Mouse (Mus musculus) embryonic facial prominence, embryonic 13.5 days (tissue): ENCODE measurements around the gene Scrn2. TPM values are rescaled to one million over a fixed set of nuclear protein-coding genes. Genes with fewer than 3 reads are reported as not detected.
A peak's percentile ranks its signal among the peaks of the same experiment; 100 is the strongest.

Source experiments
- ATAC-seq: fragments of 200-750 bp; cut with Nextera tagmentation; 2 replicates; pipeline ENCODE4 v1.8.0; 2017; ENCODE audit warnings: low read depth; ENCODE audit not compliant: insufficient number of reproducible peaks, insufficient read depth, low FRiP score, low TSS enrichment
- H3K27ac ChIP-seq: fragments of 300-500 bp; sonication (generic); 2 replicates; pipeline ENCODE4 v1.5.1; 2015; ENCODE audit warnings: moderate library complexity, mild to moderate bottlenecking, inconsistent platforms
- H3K27me3 ChIP-seq: fragments of 300-500 bp; sonication (generic); 2 replicates; pipeline ENCODE4 v1.6.1; 2015; ENCODE audit warnings: mild to moderate bottlenecking, inconsistent platforms
- H3K36me3 ChIP-seq: fragments of 300-500 bp; sonication (generic); 2 replicates; pipeline ENCODE4 v1.6.1; 2015; ENCODE audit warnings: mild to moderate bottlenecking, inconsistent platforms
- H3K4me1 ChIP-seq: fragments of 300-500 bp; sonication (generic); 2 replicates; pipeline ENCODE4 v1.6.1; 2015; ENCODE audit warnings: inconsistent platforms
- H3K4me2 ChIP-seq: fragments of 300-500 bp; sonication (generic); 2 replicates; pipeline ENCODE4 v1.6.1; 2015; ENCODE audit warnings: moderate library complexity, mild to moderate bottlenecking, inconsistent platforms
- H3K4me3 ChIP-seq: fragments of 300-500 bp; sonication (generic); 2 replicates; pipeline ENCODE4 v1.5.1; 2015; ENCODE audit warnings: mild to moderate bottlenecking, inconsistent platforms
- H3K9ac ChIP-seq: fragments of 300-500 bp; sonication (generic); 2 replicates; pipeline ENCODE4 v1.6.1; 2015; ENCODE audit warnings: mild to moderate bottlenecking, inconsistent platforms
- H3K9me3 ChIP-seq: fragments of 300-500 bp; sonication (generic); 2 replicates; pipeline ENCODE4 v1.6.1; 2016; ENCODE audit warnings: inconsistent platforms
- WGBS: fragments of 180-500 bp; shearing (Covaris S2); methylation state at CpG from one replicate; pipeline ENCODE4 v1.1.7; 2015; ENCODE audit warnings: mixed read lengths; 5-methylcytosine and 5-hydroxymethylcytosine counted together
- polyA plus RNA-seq: library from polyadenylated mRNA; unstranded; fragments of >200 nt; fragmentation: Nextera tagmentation; extraction: Ambion mirVana; gene quantifications from 2 replicates; pipeline ENCODE4 v1.2.1, GENCODE M21; 2015

The Scrn2 gene
- polyA plus RNA-seq, 1 experiment from 2014 or later, result 30.6 TPM

DNA sequence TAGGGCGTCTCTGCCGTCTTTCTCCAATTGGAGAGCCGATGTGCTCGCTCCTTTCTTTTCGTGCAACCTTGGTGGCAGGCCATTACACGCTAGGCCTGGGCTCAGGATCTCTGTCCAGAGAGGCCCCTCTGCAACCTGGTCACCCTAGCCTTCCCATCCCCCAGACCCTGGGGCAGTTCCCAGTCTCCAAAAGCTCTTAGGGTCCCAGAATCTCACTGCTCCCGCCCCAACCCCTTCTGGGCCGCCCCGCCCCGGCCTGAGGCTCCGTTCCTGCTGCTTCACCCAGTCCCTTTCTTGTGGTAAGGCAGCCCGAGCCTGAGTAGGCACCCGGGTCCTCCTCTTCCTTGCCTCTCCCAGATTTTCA lies 10.4 kb upstream of the Scrn2 start:
- H3K4me2 ChIP-seq, result peak overlapping the region; percentile 63
- H3K9ac ChIP-seq, result peak overlapping the region; percentile 61; the same call in 1 of the 2 replicates
- H3K36me3 ChIP-seq, result no peaks in the 10 kb centered on the region
- peak overlapping the region; percentile 44 for H3K4me3 ChIP-seq
- peaks cover 42% of the 10 kb centered on the region for H3K4me1 ChIP-seq
- H3K27me3 ChIP-seq, result peaks cover 96% of the 10 kb centered on the region
- WGBS, result 3% methylated on average over 13 of the region's 13 CpGs
- no peak overlapping the region for H3K27ac ChIP-seq
- no peaks in the 10 kb centered on the region for H3K9me3 ChIP-seq
- ATAC-seq, result no peak

DNA sequence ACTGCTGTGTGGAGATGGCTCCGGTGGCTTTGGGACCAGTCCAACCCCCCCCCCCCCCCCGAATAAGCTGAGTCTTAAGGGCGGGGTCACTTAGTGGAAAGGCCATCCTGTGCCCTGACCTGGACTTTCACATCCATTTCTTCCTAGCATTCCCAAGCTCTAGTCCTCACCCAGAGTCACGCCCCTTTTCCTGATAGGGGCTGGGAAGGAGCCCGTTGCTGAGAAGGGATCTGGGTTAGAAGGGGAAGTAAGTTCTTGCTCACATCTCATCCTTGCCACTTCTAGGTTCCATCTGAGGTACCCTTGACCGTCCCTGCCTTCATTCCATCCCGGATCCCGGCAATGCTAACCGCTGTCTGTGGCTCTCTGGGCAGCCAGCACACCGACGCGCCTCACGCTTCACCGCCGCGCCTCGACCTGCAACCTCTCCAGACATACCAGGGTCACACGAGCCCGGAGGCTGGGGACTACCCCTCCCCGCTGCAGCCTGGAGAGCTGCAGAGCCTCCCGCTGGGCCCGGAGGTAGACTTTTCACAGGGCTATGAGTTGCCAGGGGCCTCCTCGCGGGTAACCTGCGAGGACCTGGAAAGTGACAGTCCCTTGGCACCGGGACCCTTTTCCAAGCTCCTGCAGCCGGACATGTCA lies 8.5 kb upstream of the Scrn2 start:
- no peak for ATAC-seq
- Histone ChIP-seq H3K27me3 (peaks cover 93% of the 10 kb centered on the region), H3K36me3 (no peaks in the 10 kb centered on the region), H3K9ac (peak overlapping the region; percentile 72; the same call in 1 of the 2 replicates), H3K9me3 (no peaks in the 10 kb centered on the region), H3K4me2 (peak overlapping the region; percentile 80), H3K27ac (no peak overlapping the region), H3K4me1 (peaks cover 56% of the 10 kb centered on the region), H3K4me3 (peak overlapping the region; percentile 59)
- 2% methylated on average over 27 of the region's 27 CpGs for WGBS

DNA sequence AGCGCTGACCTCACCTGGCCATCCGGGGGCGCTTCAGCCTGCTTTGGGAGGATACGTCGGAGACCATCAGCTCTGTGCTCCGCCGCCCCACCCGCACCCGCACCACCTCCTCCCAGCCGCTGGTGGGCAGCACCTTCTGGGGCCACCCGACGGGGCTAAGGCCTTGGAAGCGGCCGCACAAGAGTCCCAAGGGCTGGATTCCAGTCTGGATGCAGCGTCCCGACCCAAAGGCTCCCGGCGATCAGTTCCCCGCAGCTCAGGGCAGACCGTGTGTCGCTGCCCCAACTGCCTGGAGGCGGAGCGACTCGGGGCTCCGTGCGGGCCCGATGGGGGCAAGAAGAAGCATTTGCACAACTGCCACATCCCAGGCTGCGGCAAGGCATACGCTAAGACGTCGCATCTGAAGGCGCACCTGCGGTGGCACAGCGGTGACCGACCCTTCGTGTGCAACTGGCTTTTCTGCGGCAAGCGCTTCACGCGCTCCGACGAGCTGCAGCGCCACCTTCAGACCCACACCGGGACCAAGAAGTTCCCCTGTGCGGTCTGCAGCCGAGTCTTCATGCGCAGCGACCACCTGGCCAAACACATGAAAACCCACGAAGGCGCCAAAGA lies 7.8 kb upstream of the Scrn2 start:
- Histone ChIP-seq H3K9me3 (no peaks in the 10 kb centered on the region), H3K4me3 (peak overlapping the region; percentile 59), H3K36me3 (no peaks in the 10 kb centered on the region), H3K4me2 (peak overlapping the region; percentile 80), H3K4me1 (peaks cover 56% of the 10 kb centered on the region), H3K27ac (no peak overlapping the region), H3K9ac (peak overlapping the region; percentile 72), H3K27me3 (peaks cover 86% of the 10 kb centered on the region)
- under 1% methylated on average over 50 of the region's 50 CpGs for WGBS
- 0 out of 2 replicates have a peak, but pooled peaks have one; percentile 10 for ATAC-seq

DNA sequence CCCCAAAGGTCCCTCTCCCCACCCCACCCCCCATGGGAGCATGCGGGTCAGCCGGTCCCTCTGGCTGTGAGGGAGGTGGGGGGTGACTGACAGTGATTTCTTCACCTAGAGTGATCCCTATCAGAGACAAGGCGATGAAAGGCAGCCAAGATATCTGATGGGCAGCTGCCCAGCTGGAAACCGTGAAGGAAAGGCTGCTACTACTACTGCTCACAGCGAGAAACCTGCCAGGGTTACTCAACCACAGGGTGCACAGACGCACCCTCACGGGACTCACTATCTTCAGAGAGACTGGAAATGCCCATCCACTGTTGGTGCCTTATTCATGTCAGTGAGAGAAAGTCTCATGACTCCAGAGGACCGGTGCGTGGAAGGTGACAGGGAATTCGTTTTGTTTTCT lies 4.8 kb upstream of the Scrn2 start:
- Histone ChIP-seq H3K4me1 (peaks cover 35% of the 10 kb centered on the region), H3K27me3 (peaks cover 58% of the 10 kb centered on the region), H3K9me3 (no peaks in the 10 kb centered on the region), H3K4me3 (no peak overlapping the region), H3K9ac (peak overlapping the region; percentile 71; the same call in 1 of the 2 replicates), H3K4me2 (peak overlapping the region; percentile 63; the same call in 1 of the 2 replicates), H3K36me3 (no peaks in the 10 kb centered on the region), H3K27ac (no peak overlapping the region)
- no peak for ATAC-seq
- WGBS, result 28% methylated on average over 10 of the region's 10 CpGs

DNA sequence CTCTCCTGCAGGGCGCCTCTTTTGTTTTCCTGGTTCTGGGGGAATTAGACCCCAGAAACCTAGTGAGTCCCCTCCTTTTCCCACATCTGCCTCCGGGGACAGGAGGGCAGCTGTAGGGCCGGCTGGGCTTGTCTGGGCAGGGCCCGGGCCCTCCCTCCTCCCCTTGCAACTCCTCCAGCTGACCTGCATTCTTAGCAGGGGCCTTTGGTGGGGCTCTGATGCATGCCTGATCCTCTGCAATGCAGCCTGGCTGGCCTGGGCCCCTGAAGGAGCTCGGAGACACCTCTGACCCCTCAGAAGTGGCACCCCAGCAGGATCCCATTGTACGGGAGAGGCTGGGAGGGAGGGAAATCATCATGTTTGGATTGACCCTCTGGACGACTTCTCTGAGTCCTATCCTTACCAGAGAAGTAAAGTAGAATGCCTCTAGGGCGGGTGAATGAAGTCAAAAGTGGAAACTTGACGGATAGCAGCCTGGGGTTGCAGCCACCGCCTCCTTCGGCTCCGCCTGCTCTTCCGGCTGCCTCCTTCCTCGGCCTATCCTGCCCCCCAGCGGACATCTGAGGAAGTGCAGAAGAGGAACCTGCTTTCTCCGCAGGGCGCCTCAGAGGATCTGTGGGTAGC lies 3.9 kb upstream of the Scrn2 start:
- peaks cover 43% of the 10 kb centered on the region for H3K4me1 ChIP-seq
- 0 out of 2 replicates have a peak, but pooled peaks have one; percentile 40 for ATAC-seq

DNA sequence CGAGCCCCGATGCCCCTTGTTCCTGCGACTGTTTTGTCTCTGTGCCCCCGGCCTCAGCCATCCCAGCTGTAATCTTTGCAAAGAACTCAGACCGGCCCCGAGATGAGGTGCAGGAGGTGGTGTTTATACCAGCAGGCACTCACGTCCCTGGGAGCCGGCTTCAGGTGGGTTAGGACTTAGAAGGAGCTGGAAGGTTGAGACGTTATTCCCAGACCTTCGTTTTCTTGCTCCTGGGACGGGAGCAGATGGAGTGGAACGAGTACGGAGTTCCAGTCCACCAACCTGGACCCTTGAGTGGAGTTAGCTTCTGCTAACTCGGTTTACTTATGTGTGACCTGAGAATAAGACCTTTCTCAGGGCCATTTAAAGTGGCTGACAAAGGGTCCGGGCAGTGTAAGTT lies 688 bp downstream of the Scrn2 start:
- Histone ChIP-seq H3K4me2 (peak overlapping the region; percentile 72), H3K9ac (peak overlapping the region; percentile 82), H3K27me3 (peaks cover 3% of the 10 kb centered on the region; the same call in 1 of the 2 replicates), H3K9me3 (no peaks in the 10 kb centered on the region), H3K4me1 (peaks cover 21% of the 10 kb centered on the region), H3K4me3 (peak overlapping the region; percentile 71), H3K27ac (peak overlapping the region; percentile 82; the same call in 1 of the 2 replicates), H3K36me3 (peaks cover 19% of the 10 kb centered on the region)
- WGBS, result 14% methylated on average over 15 of the region's 15 CpGs
- no peak for ATAC-seq

More for the DNA sequence above, 3.9 kb upstream of the Scrn2 start:
- H3K36me3 ChIP-seq, result no peaks in the 10 kb centered on the region
- peak overlapping the region; percentile 63 for H3K4me2 ChIP-seq
- H3K9me3 ChIP-seq, result no peaks in the 10 kb centered on the region
- H3K27me3 ChIP-seq, result peaks cover 49% of the 10 kb centered on the region
- H3K9ac ChIP-seq, result peak overlapping the region; percentile 71
- peak overlapping the region; percentile 35 for H3K4me3 ChIP-seq
- peak overlapping the region; percentile 74 for H3K27ac ChIP-seq
- 2% methylated on average over 17 of the region's 17 CpGs for WGBS

DNA sequence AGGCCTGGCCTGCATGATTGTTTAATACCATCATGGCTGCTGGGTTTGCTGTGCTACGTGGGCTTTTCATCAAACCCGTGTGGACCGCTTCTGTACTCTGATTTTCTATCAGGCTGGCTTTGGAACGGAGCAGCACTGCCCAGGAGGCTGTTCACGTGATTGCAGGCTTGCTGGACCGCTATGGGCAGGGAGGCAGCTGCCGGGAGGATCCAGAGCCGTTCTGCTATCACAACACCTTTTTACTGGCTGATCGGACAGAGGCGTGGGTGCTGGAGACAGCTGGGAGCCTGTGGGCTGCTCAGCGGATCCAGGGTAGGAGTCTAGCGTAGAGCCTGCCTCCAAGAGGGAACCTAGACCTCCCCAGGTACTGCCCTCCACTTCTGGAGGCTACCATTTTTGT lies 2.2 kb downstream of the Scrn2 start:
- Histone ChIP-seq H3K9me3 (no peaks in the 10 kb centered on the region), H3K4me1 (peaks cover 13% of the 10 kb centered on the region), H3K9ac (no peak overlapping the region), H3K36me3 (peaks cover 19% of the 10 kb centered on the region), H3K4me3 (no peak overlapping the region), H3K27me3 (no peaks in the 10 kb centered on the region), H3K27ac (no peak overlapping the region), H3K4me2 (no peak overlapping the region)
- 83% methylated on average over 12 of the region's 12 CpGs for WGBS
- no peak for ATAC-seq

DNA sequence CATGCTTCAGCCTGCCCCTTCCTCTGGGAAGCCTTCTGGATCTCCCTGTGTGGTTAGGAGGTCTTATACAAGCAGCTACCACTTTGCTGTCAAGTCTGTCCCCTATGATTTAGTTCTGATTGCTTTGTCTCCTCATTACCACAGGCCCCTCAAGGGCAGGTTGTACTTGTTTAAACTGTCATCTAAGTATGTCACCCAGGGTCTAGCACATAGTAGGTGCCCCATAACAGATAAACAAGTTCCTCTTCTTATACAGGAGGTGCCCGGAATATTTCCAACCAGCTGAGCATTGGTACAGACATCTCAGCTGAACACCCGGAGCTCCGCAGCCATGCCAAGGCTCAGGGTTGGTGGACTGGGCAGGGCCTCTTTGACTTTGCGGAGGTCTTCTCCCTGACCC lies 2.8 kb downstream of the Scrn2 start:
- Histone ChIP-seq H3K4me2 (no peak overlapping the region), H3K27me3 (no peaks in the 10 kb centered on the region), H3K4me3 (no peak overlapping the region), H3K27ac (no peak overlapping the region), H3K4me1 (peaks cover 13% of the 10 kb centered on the region), H3K9ac (peak overlapping the region; percentile 16; the same call in 1 of the 2 replicates), H3K9me3 (no peaks in the 10 kb centered on the region), H3K36me3 (peaks cover 19% of the 10 kb centered on the region)
- ATAC-seq, result no peak
- WGBS, result 92% methylated on average over 4 of the region's 4 CpGs

DNA sequence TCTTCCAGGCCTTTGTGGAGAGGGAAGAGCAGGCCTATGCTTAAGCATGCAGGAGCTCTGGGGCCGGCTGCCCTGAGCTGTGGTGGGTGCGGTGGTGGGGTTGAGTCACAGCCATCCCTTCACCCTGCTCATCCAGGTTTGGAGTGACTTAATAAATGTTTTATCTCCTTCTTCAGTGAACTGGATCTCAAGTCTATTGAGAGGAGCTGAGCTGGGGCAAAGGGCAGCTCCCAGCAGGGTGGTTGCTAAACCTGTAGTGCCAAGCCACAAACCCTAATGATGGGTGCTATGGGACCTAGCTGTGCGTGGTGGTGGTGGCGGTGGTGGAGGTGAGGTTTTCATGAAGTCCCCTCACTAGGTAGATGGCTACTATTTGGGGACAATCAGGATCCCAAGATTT lies 4.0 kb downstream of the Scrn2 start:
- Histone ChIP-seq H3K4me3 (no peak overlapping the region), H3K9ac (no peak overlapping the region), H3K27me3 (no peaks in the 10 kb centered on the region), H3K36me3 (peaks cover 19% of the 10 kb centered on the region), H3K9me3 (no peaks in the 10 kb centered on the region), H3K27ac (no peak overlapping the region), H3K4me2 (no peak overlapping the region), H3K4me1 (peaks cover 13% of the 10 kb centered on the region)
- no peak for ATAC-seq
- WGBS, result 93% methylated on average over 4 of the region's 4 CpGs

DNA sequence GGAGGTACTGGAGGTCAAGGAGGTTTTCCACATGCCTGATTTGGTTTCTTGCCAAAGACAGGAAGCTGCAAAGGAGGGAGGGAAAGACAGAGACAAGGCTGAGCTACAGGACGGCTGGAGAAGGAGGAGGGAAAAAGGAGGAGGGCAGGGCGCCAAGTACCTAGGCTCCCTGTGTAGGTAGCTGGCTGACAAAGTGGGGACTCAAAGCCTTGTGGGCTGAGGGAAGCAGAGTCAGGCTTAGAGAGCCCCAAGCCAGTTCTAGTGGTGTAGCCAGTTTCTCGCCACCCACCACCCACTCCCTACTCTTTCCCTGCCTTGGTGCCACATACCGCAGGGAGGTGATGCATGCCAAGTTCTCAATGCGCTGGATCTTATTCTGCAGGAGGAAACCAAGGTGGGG lies 6.4 kb downstream of the Scrn2 start:
- H3K9me3 ChIP-seq, result no peaks in the 10 kb centered on the region
- H3K36me3 ChIP-seq, result peaks cover 19% of the 10 kb centered on the region
- peaks cover 2% of the 10 kb centered on the region; the same call in 1 of the 2 replicates for H3K4me1 ChIP-seq
- no peak for ATAC-seq
- no peak overlapping the region for H3K4me3 ChIP-seq
- no peak overlapping the region for H3K9ac ChIP-seq
- H3K27ac ChIP-seq, result no peak overlapping the region
- H3K4me2 ChIP-seq, result no peak overlapping the region
- H3K27me3 ChIP-seq, result no peaks in the 10 kb centered on the region
- WGBS, result 79% methylated on average over 5 of the region's 5 CpGs

DNA sequence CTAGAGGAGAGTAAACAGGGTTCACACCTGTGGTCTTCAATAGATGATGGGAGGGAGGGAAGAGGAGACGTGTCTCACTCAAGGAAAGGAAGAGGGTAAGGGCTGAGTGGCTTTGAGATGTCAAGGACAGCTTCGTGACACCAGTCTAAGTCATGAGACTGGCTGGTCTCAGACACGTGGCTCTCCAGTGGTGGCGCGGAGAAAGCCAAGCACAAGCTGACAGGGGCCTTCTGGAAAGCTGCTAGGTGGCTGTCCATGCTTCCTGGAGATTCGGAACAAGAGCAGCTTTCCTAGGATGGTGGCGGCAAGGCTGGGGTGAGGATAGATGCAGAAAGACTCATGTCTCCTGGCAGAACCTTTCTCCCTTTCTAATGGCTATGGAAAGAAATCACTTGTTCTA lies 9.1 kb downstream of the Scrn2 start:
- H3K9ac ChIP-seq, result no peak overlapping the region
- H3K36me3 ChIP-seq, result peaks cover 9% of the 10 kb centered on the region; the same call in 1 of the 2 replicates
- H3K9me3 ChIP-seq, result no peaks in the 10 kb centered on the region
- peaks cover 9% of the 10 kb centered on the region for H3K4me1 ChIP-seq
- H3K27ac ChIP-seq, result no peak overlapping the region
- no peaks in the 10 kb centered on the region for H3K27me3 ChIP-seq
- H3K4me2 ChIP-seq, result no peak overlapping the region
- no peak for ATAC-seq
- 64% methylated on average over 7 of the region's 7 CpGs for WGBS
- no peak overlapping the region for H3K4me3 ChIP-seq
